In the genomic region with DNA sequence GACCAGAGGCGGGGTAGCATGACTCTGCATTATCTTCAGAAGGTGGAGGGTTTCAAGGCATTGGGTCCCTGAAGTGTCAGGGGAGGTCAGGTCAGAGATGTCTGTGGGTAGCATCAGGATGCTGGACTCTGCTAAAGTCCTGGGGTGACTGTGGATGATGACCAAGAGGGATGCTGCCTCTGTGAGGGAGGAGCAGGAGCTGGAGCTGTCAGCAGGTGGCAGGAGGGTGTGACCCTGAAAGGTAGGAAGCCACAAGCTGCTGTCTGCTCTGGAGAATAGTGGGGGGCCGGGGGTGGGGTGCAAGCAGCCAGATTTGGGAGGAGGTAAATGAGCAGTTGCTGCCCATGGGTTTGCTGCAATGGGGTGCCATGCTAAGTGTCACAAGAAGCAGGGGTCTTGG, we compare ENCODE assay signal across 9 mouse cellular contexts. TPM values are rescaled to one million over a fixed set of nuclear protein-coding genes. Genes with fewer than 3 reads are reported as not detected.
DNase-seq lines count a peak whose midpoint lies in the region; ATAC-seq and TF ChIP-seq lines count a peak whose summit lies in the region.
"Had no signal": no experiment of that assay in that cellular context is flagged by ENCODE, and none has a peak within 500 bp of the region (broad histone marks: within the 10 kb centered on the region; RNA-seq: fewer than 3 reads in every experiment).

No protein-coding gene starts in this region.

- H3K4me1 ChIP-seq in thymus, adult 2 months (replicated peaks; ENCODE audit: control insufficient read depth, insufficient read depth, low read length): peaks cover 25% of the 10 kb centered on the region
- H3K4me1 ChIP-seq in forebrain, embryonic 15.5 days: peaks cover 76% of the 10 kb centered on the region
- peaks cover 41% of the 10 kb centered on the region for H3K4me1 ChIP-seq in midbrain, embryonic 10.5 days

- no peak for ATAC-seq in forebrain, embryonic 15.5 days (replicated peaks)

- H3K27me3 ChIP-seq in thymus, adult 2 months (ENCODE audit: control insufficient read depth, insufficient read depth, low read length): peaks cover 5% of the 10 kb centered on the region; the same call in 1 of the 2 replicates
- no peaks in the 10 kb centered on the region for H3K27me3 ChIP-seq in forebrain, embryonic 15.5 days
- H3K27me3 ChIP-seq in midbrain, embryonic 10.5 days (ENCODE audit: low read depth, poor library complexity, severe bottlenecking): 0 out of 2 replicates have a peak, but pooled peaks cover 8% of the 10 kb centered on the region

- 23% methylated on average over 2 of the region's 2 CpGs for WGBS in thymus, adult 2 months
- WGBS in forebrain, embryonic 15.5 days: 80% methylated on average over 2 of the region's 2 CpGs
- 68% methylated on average over 2 of the region's 2 CpGs for WGBS in midbrain, embryonic 10.5 days

- no peaks in the 10 kb centered on the region for H3K36me3 ChIP-seq in thymus, adult 2 months (ENCODE audit: control insufficient read depth, insufficient read depth, low read length)
- peaks cover 11% of the 10 kb centered on the region for H3K36me3 ChIP-seq in forebrain, embryonic 15.5 days
- peaks cover 50% of the 10 kb centered on the region for H3K36me3 ChIP-seq in midbrain, embryonic 10.5 days

- no peak overlapping the region for H3K27ac ChIP-seq in thymus, adult 2 months (ENCODE audit: control insufficient read depth, insufficient read depth, low read length)
- peak overlapping the region; percentile 85 for H3K27ac ChIP-seq in forebrain, embryonic 15.5 days (replicated peaks)
- peak overlapping the region; percentile 82 for H3K27ac ChIP-seq in midbrain, embryonic 10.5 days (replicated peaks)

- TF ChIP-seq CTCF in thymus, adult 2 months (IDR thresholded peaks at IDR 0.05; ENCODE audit: borderline replicate concordance, control insufficient read depth, extremely low read depth, insufficient read depth, low read length, poor library complexity): no peak

- H3K9ac ChIP-seq in forebrain, embryonic 15.5 days (replicated peaks): peak overlapping the region; percentile 54

- DNase-seq in thymus, postnatal 4 days: peak; percentile 52
- DNase-seq in thymus, adult 2 months: no peak
- DNase-seq in midbrain, embryonic 10.5 days (ENCODE audit: low spot score): no peak
- DNase-seq in gastrocnemius, postnatal 10 days: no peak
- no peak for DNase-seq in cerebellum, adult 9-11 months
- DNase-seq in urinary bladder, postnatal 14 days (ENCODE audit: low spot score): no peak
- DNase-seq: adrenal gland, postnatal 36 days; kidney, postnatal 25 days had no signal

- no peaks in the 10 kb centered on the region for H3K9me3 ChIP-seq in forebrain, embryonic 15.5 days
- no peaks in the 10 kb centered on the region for H3K9me3 ChIP-seq in midbrain, embryonic 10.5 days (replicated peaks)

- H3K4me3 ChIP-seq in thymus, adult 2 months (ENCODE audit: control insufficient read depth, insufficient read depth, low read length): no peak overlapping the region
- peak overlapping the region; percentile 46 for H3K4me3 ChIP-seq in forebrain, embryonic 15.5 days
- H3K4me3 ChIP-seq in midbrain, embryonic 10.5 days: peak overlapping the region; percentile 51; the same call in 1 of the 2 replicates

- peak overlapping the region; percentile 45 for H3K4me2 ChIP-seq in forebrain, embryonic 15.5 days (replicated peaks)

- no peak for TF ChIP-seq POLR2A in thymus, adult 2 months (IDR thresholded peaks at IDR 0.05; ENCODE audit: control insufficient read depth, extremely low read depth, insufficient read depth, low read length, poor library complexity)

RNA-seq across cellular contexts. Expression of a gene that starts 18.0 kb away (rescaled TPM):
- 57.3 and 72.5 TPM in 2 replicates for polyA plus RNA-seq in thymus, adult 2 months (2012; rRNA removed)
- 83.9 and 86.1 TPM in 2 replicates for polyA plus RNA-seq in forebrain, embryonic 15.5 days (2015; fragmentation: Nextera tagmentation; extraction: Ambion mirVana)
- polyA plus RNA-seq in midbrain, embryonic 10.5 days (2016; fragmentation: Nextera tagmentation; extraction: Ambion mirVana): 65.5 and 71.4 TPM in 2 replicates
- 100 to 1,000 TPM; 276 to 282 TPM for total RNA-seq in gastrocnemius, postnatal 10 days (2021)

RNA-seq across cellular contexts. Expression of a gene that starts 53.2 kb away (rescaled TPM):
- polyA plus RNA-seq in thymus, adult 2 months (2012; rRNA removed): 3.6 and 5.5 TPM in 2 replicates
- polyA plus RNA-seq in forebrain, embryonic 15.5 days (2015; fragmentation: Nextera tagmentation; extraction: Ambion mirVana): 0.93 and 1.1 TPM in 2 replicates
- polyA plus RNA-seq in midbrain, embryonic 10.5 days (2016; fragmentation: Nextera tagmentation; extraction: Ambion mirVana): 0.30 and 0.35 TPM in 2 replicates
- under 1 TPM; 0.27 to 0.28 TPM for total RNA-seq in gastrocnemius, postnatal 10 days (2021)

RNA-seq across cellular contexts. Expression of a gene that starts 57.3 kb away (rescaled TPM):
- 69.4 and 73.5 TPM in 2 replicates for polyA plus RNA-seq in thymus, adult 2 months (2012; rRNA removed)
- 12.8 and 15.1 TPM in 2 replicates for polyA plus RNA-seq in forebrain, embryonic 15.5 days (2015; fragmentation: Nextera tagmentation; extraction: Ambion mirVana)
- polyA plus RNA-seq in midbrain, embryonic 10.5 days (2016; fragmentation: Nextera tagmentation; extraction: Ambion mirVana): 14.0 and 14.7 TPM in 2 replicates
- 10 to 100 TPM; 21.6 to 25.5 TPM for total RNA-seq in gastrocnemius, postnatal 10 days (2021)
